Mouse (Mus musculus) embryonic facial prominence, embryonic 14.5 days (tissue): ENCODE data around the gene Gm3250. TPM values are rescaled to one million over a fixed set of nuclear protein-coding genes. Genes with fewer than 3 reads are reported as not detected.
"Not testable (repeated sequence)": the region's sequence is repeated elsewhere in the genome, so short reads cannot be mapped to it uniquely, and the experiment has no call there.

Experiments
- ATAC-seq: fragments of 200-750 bp; cut with Nextera tagmentation; 2 replicates; pipeline ENCODE4 v1.8.0; 2017; ENCODE audit warnings: low read depth, moderate number of reproducible peaks, moderate TSS enrichment
- DNase-seq: peaks from one replicate; pipeline ENCODE4 v3.0.0-alpha.2; 2015; ENCODE audit warnings: low spot score
- H3K27ac ChIP-seq: fragments of 300-500 bp; sonication (generic); replicated peaks from 2 replicates; pipeline ENCODE4 v1.5.1; 2014; ENCODE audit warnings: low read depth, mild to moderate bottlenecking, low read length, moderate library complexity
- H3K27me3 ChIP-seq: fragments of 300-500 bp; sonication (generic); replicated peaks from 2 replicates; pipeline ENCODE4 v1.6.1; 2014; ENCODE audit warnings: low read length; ENCODE audit not compliant: control insufficient read depth, insufficient read depth
- H3K36me3 ChIP-seq: fragments of 300-500 bp; sonication (generic); 2 replicates; pipeline ENCODE4 v1.6.1; 2014; ENCODE audit warnings: low read length, mixed read lengths; ENCODE audit not compliant: control insufficient read depth, insufficient read depth
- H3K4me1 ChIP-seq: fragments of 300-500 bp; sonication (generic); 2 replicates; pipeline ENCODE4 v1.6.1; 2014; ENCODE audit warnings: antibody characterized with exemption, low read length; ENCODE audit not compliant: control insufficient read depth, insufficient read depth
- H3K4me2 ChIP-seq: fragments of 300-500 bp; sonication (generic); 2 replicates; pipeline ENCODE4 v1.6.1; 2014; ENCODE audit warnings: low read depth, mild to moderate bottlenecking, low read length, moderate library complexity, mixed read lengths
- H3K4me3 ChIP-seq: fragments of 300-500 bp; sonication (generic); 2 replicates; pipeline ENCODE4 v1.5.1; 2014; ENCODE audit warnings: low read depth, mild to moderate bottlenecking, low read length
- H3K9ac ChIP-seq: fragments of 300-500 bp; sonication (generic); 2 replicates; pipeline ENCODE4 v1.6.1; 2014; ENCODE audit warnings: low read depth, mild to moderate bottlenecking, low read length, moderate library complexity, mixed read lengths
- H3K9me3 ChIP-seq: fragments of 300-500 bp; sonication (generic); 2 replicates; pipeline ENCODE4 v1.6.1; 2016; ENCODE audit warnings: low read length; ENCODE audit not compliant: control insufficient read depth
- WGBS: fragments of 180-500 bp; shearing (Covaris S2); extraction: QIAGEN DNeasy Blood & Tissue Kit; methylation state at CpG from one replicate; pipeline ENCODE4 v1.1.7; 2014; 5-methylcytosine and 5-hydroxymethylcytosine counted together
- polyA plus RNA-seq: library from polyadenylated mRNA; unstranded; fragments of >200 nt; fragmentation: Nextera tagmentation; extraction: Ambion mirVana; gene quantifications from 2 replicates; pipeline ENCODE4 v1.2.1, GENCODE M21; 2014

Gm3250 gene
- polyA plus RNA-seq = not detected in 2 replicates

GRCm38 (mm10) chr10:77782442-77782841 lies at the start of gene Gm3250:
TSS of gene Gm3250 (minus strand) at chr10:77782542.
- H3K4me2 ChIP-seq, DNase-seq, H3K27ac ChIP-seq, H3K9ac ChIP-seq, H3K4me3 ChIP-seq, ATAC-seq, H3K9me3 ChIP-seq, H3K36me3 ChIP-seq, H3K4me1 ChIP-seq, H3K27me3 ChIP-seq: not testable (repeated sequence)
- WGBS = no CpG with 5 or more reads among the region's 1 CpGs

GRCm38 (mm10) chr10:77826951-77827350 lies 44.6 kb upstream of the Gm3250 start, which contains the start of gene Krtap10-4:
TSS of gene Krtap10-4 (minus strand) at chr10:77827095.
- H3K4me2 ChIP-seq = no peak within 1 kb of the TSS
- H3K27me3 ChIP-seq = no peaks in the 10 kb centered on the region
- ATAC-seq (no peak), DNase-seq (no peak)
- H3K27ac ChIP-seq = no peak within 1 kb of the TSS
- H3K36me3 ChIP-seq = no peaks in the 10 kb centered on the region
- no peaks in the 10 kb centered on the region for H3K4me1 ChIP-seq
- no peak within 1 kb of the TSS for H3K4me3 ChIP-seq
- 0 out of 2 replicates have a peak, but pooled peaks cover 4% of the 10 kb centered on the region for H3K9me3 ChIP-seq
- H3K9ac ChIP-seq = no peak within 1 kb of the TSS
- WGBS = 49% methylated on average over 3 of the region's 6 CpGs

GRCm38 (mm10) chr10:77819203-77819602 lies 36.9 kb upstream of the Gm3250 start:
- Histone ChIP-seq H3K9me3 (0 out of 2 replicates have a peak, but pooled peaks cover 4% of the 10 kb centered on the region), H3K27me3 (no peaks in the 10 kb centered on the region), H3K9ac (no peak overlapping the region), H3K27ac (no peak overlapping the region), H3K4me3 (no peak overlapping the region), H3K4me1 (no peaks in the 10 kb centered on the region), H3K36me3 (no peaks in the 10 kb centered on the region), H3K4me2 (no peak overlapping the region)
- DNase-seq = no peak
- WGBS = 36% methylated on average over 4 of the region's 4 CpGs
- ATAC-seq = no peak

GRCm38 (mm10) chr10:77818523-77818922 lies 36.2 kb upstream of the Gm3250 start:
- no peak overlapping the region for H3K4me2 ChIP-seq
- no peak overlapping the region for H3K9ac ChIP-seq
- no peaks in the 10 kb centered on the region for H3K4me1 ChIP-seq
- DNase-seq (no peak), ATAC-seq (no peak)
- WGBS = 96% methylated on average over 4 of the region's 4 CpGs
- no peaks in the 10 kb centered on the region for H3K36me3 ChIP-seq
- no peaks in the 10 kb centered on the region for H3K9me3 ChIP-seq
- H3K27me3 ChIP-seq = no peaks in the 10 kb centered on the region
- H3K27ac ChIP-seq = no peak overlapping the region
- no peak overlapping the region for H3K4me3 ChIP-seq

GRCm38 (mm10) chr10:77815514-77815913 lies 33.2 kb upstream of the Gm3250 start:
- Histone ChIP-seq H3K4me1 (no peaks in the 10 kb centered on the region), H3K36me3 (no peaks in the 10 kb centered on the region), H3K27ac (no peak overlapping the region), H3K4me2 (no peak overlapping the region), H3K27me3 (no peaks in the 10 kb centered on the region), H3K9me3 (no peaks in the 10 kb centered on the region), H3K4me3 (no peak overlapping the region), H3K9ac (no peak overlapping the region)
- DNase-seq (no peak), ATAC-seq (no peak)
- whole genome bisulfite sequencing = 27% methylated on average over 5 of the region's 5 CpGs

GRCm38 (mm10) chr10:77814382-77814781 lies 32.0 kb upstream of the Gm3250 start, which contains the start of gene Gm2696:
TSS of gene Gm2696 (plus strand) at chr10:77814682.
- Histone ChIP-seq H3K4me2 (no peak within 1 kb of the TSS), H3K9me3 (no peaks in the 10 kb centered on the region), H3K27me3 (no peaks in the 10 kb centered on the region), H3K9ac (no peak within 1 kb of the TSS), H3K36me3 (no peaks in the 10 kb centered on the region), H3K4me1 (no peaks in the 10 kb centered on the region), H3K4me3 (no peak within 1 kb of the TSS), H3K27ac (no peak within 1 kb of the TSS)
- 39% methylated on average over 3 of the region's 4 CpGs for WGBS
- no peak for ATAC-seq
- DNase-seq = no peak

- no peak within 1 kb of the TSS for H3K4me2 ChIP-seq
- no peak within 1 kb of the TSS for H3K27ac ChIP-seq
- H3K4me1 ChIP-seq = no peaks in the 10 kb centered on the region
- H3K9me3 ChIP-seq = no peaks in the 10 kb centered on the region
- no peaks in the 10 kb centered on the region for H3K27me3 ChIP-seq
- H3K9ac ChIP-seq = no peak within 1 kb of the TSS
- DNase-seq = no peak
- ATAC-seq = no peak
- H3K36me3 ChIP-seq = no peaks in the 10 kb centered on the region
- no peak within 1 kb of the TSS for H3K4me3 ChIP-seq
- 50% methylated on average over 3 of the region's 5 CpGs for WGBS
These were observed 29.4 kb upstream of the Gm3250 start, which contains the start of gene Gm9507 for GRCm38 (mm10) chr10:77811743-77812142. TSS of gene Gm9507 (minus strand) at chr10:77811843.

GRCm38 (mm10) chr10:77804095-77804494 lies 21.8 kb upstream of the Gm3250 start:
- Histone ChIP-seq H3K36me3 (no peaks in the 10 kb centered on the region), H3K4me2 (no peak overlapping the region), H3K4me1 (no peaks in the 10 kb centered on the region), H3K27ac (no peak overlapping the region), H3K9ac (no peak overlapping the region), H3K4me3 (no peak overlapping the region), H3K27me3 (no peaks in the 10 kb centered on the region), H3K9me3 (no peaks in the 10 kb centered on the region)
- no peak for ATAC-seq
- 77% methylated on average over 3 of the region's 3 CpGs for WGBS
- DNase-seq = no peak

GRCm38 (mm10) chr10:77798921-77799508 lies 16.7 kb upstream of the Gm3250 start, which contains the start of gene Gm19668:
TSS of gene Gm19668 (minus strand) at chr10:77799133.
- H3K27me3 ChIP-seq = no peaks in the 10 kb centered on the region
- peak; percentile 41 for DNase-seq

More at GRCm38 (mm10) chr10:77798921-77799508, 16.7 kb upstream of the Gm3250 start, which contains the start of gene Gm19668:
- no peak within 1 kb of the TSS for H3K4me2 ChIP-seq
- H3K4me3 ChIP-seq = no peak within 1 kb of the TSS
- no peaks in the 10 kb centered on the region for H3K9me3 ChIP-seq
- 56% methylated on average over 8 of the region's 8 CpGs for WGBS
- H3K36me3 ChIP-seq = no peaks in the 10 kb centered on the region
- H3K27ac ChIP-seq = no peak within 1 kb of the TSS
- peak; percentile 71 for ATAC-seq
- H3K9ac ChIP-seq = no peak within 1 kb of the TSS
- no peaks in the 10 kb centered on the region for H3K4me1 ChIP-seq
